Mouse (Mus musculus) heart, postnatal 25 days (tissue): ENCODE data around the gene Foxp1. TPM values are rescaled to one million over a fixed set of nuclear protein-coding genes. Genes with fewer than 3 reads are reported as not detected.

Experiments
- DNase-seq: peaks from one replicate; pipeline ENCODE4 v3.0.0; 2022; ENCODE audit warnings: low spot score
- intact Hi-C: fragments of 180-260 bp; cut with DNase I; formaldehyde crosslinking; loops from one replicate; pipeline ENCODE4 v1.15.1; 2025
- total RNA-seq, 2 experiments: library from RNA; stranded (reverse); gene quantifications; 2 replicates each; pipeline ENCODE4 v1.2.3; 2021

The Foxp1 gene
- total RNA-seq, 2 experiments from 2014 or later, result 33.6 to 35.3 TPM

GRCm38 (mm10) chr6:99412598-99412997 is 109.9 kb downstream of the Foxp1 start:
- DNase-seq, result no peak
- intact Hi-C loops, result no loop called here

GRCm38 (mm10) chr6:99409602-99410001 is 112.9 kb downstream of the Foxp1 start:
- no peak for DNase-seq
- intact Hi-C loops, result no loop called here

- DNase-seq, result no peak
- intact Hi-C loops, result no loop called here
Measured at GRCm38 (mm10) chr6:99408880-99409279, 113.6 kb downstream of the Foxp1 start.

- intact Hi-C loops, result no loop called here
- no peak for DNase-seq
Measured at GRCm38 (mm10) chr6:99403755-99404390, 118.6 kb downstream of the Foxp1 start.

- intact Hi-C loops, result no loop called here
- no peak for DNase-seq
Measured at GRCm38 (mm10) chr6:99402941-99403340, 119.6 kb downstream of the Foxp1 start.

GRCm38 (mm10) chr6:99402370-99402769 is 120.2 kb downstream of the Foxp1 start:
- intact Hi-C loops, result no loop called here
- DNase-seq, result no peak

- no peak for DNase-seq
- intact Hi-C loops, result no loop called here
Measured at GRCm38 (mm10) chr6:99401801-99402200, 120.7 kb downstream of the Foxp1 start.

GRCm38 (mm10) chr6:99401211-99401610 is 121.3 kb downstream of the Foxp1 start:
- DNase-seq, result no peak
- intact Hi-C loops, result no loop called here

- intact Hi-C loops, result no loop called here
- DNase-seq, result no peak
Measured at GRCm38 (mm10) chr6:99395745-99396144, 126.8 kb downstream of the Foxp1 start.

- intact Hi-C loops, result no loop called here
- no peak for DNase-seq
Measured at GRCm38 (mm10) chr6:99394801-99395200, 127.7 kb downstream of the Foxp1 start.

GRCm38 (mm10) chr6:99392484-99392883 is 130.0 kb downstream of the Foxp1 start:
- intact Hi-C loops, result no loop called here
- no peak for DNase-seq

- intact Hi-C loops, result loop anchor here (5.0 kb wide), 1 partner anchor 133 kb away; the partner anchor contains the start of gene Foxp1
- DNase-seq, result peak; percentile 26
Measured at GRCm38 (mm10) chr6:99388741-99389675, 133.5 kb downstream of the Foxp1 start.

GRCm38 (mm10) chr6:99388023-99388422 is 134.5 kb downstream of the Foxp1 start:
- DNase-seq, result no peak
- intact Hi-C loops, result loop anchor here (5.0 kb wide), 1 partner anchor 134 kb away; the partner anchor contains the start of gene Foxp1

- intact Hi-C loops, result loop anchor here (5.0 kb wide), 1 partner anchor 137 kb away; the partner anchor contains the start of gene Foxp1
- no peak for DNase-seq
Measured at GRCm38 (mm10) chr6:99385059-99385604, 137.4 kb downstream of the Foxp1 start.

GRCm38 (mm10) chr6:99383846-99384472 is 138.6 kb downstream of the Foxp1 start:
- intact Hi-C loops, result no loop called here
- no peak for DNase-seq

GRCm38 (mm10) chr6:99380146-99380545 is 142.4 kb downstream of the Foxp1 start:
- intact Hi-C loops, result no loop called here
- no peak for DNase-seq

GRCm38 (mm10) chr6:99378997-99379710 is 143.4 kb downstream of the Foxp1 start:
- DNase-seq, result peak; percentile 43
- intact Hi-C loops, result no loop called here

GRCm38 (mm10) chr6:99377716-99378115 is 144.8 kb downstream of the Foxp1 start:
- DNase-seq, result no peak
- intact Hi-C loops, result no loop called here

GRCm38 (mm10) chr6:99377131-99377530 is 145.4 kb downstream of the Foxp1 start:
- intact Hi-C loops, result no loop called here
- DNase-seq, result no peak

GRCm38 (mm10) chr6:99376721-99377120 is 145.8 kb downstream of the Foxp1 start:
- DNase-seq, result no peak
- intact Hi-C loops, result no loop called here
